Mouse (Mus musculus) midbrain, postnatal 0 days (tissue): ENCODE measurements at regions not wholly inside any gene's neighbourhood (a gene's known extent, or its start where the extent isn't known, plus 50 kb on each side); places are given as distances from the start of the nearest gene placed in this dataset.
A peak's percentile ranks its signal among the peaks of the same experiment; 100 is the strongest.

Experiments
- ATAC-seq: fragments of 200-750 bp; cut with Nextera tagmentation; 2 replicates; pipeline ENCODE4 v1.8.0; 2017; ENCODE audit warnings: moderate number of reproducible peaks, mild to moderate bottlenecking, moderate TSS enrichment, moderate library complexity; ENCODE audit not compliant: low FRiP score
- DNase-seq: peaks from one replicate; pipeline ENCODE4 v3.0.0-alpha.2; 2015; ENCODE audit warnings: low spot score
- H3K27ac ChIP-seq: fragments of 300-500 bp; sonication (generic); 2 replicates; pipeline ENCODE4 v1.5.1; 2014; ENCODE audit warnings: low read depth, mild to moderate bottlenecking, low read length, mixed read lengths
- H3K27me3 ChIP-seq: fragments of 300-500 bp; sonication (generic); 2 replicates; pipeline ENCODE4 v1.6.1; 2014; ENCODE audit warnings: low read length, control low read depth, mixed read lengths; ENCODE audit not compliant: insufficient read depth
- H3K36me3 ChIP-seq: fragments of 300-500 bp; sonication (generic); 2 replicates; pipeline ENCODE4 v1.6.1; 2014; ENCODE audit warnings: low read length, control low read depth, mixed read lengths; ENCODE audit not compliant: insufficient read depth
- H3K4me1 ChIP-seq: fragments of 300-500 bp; sonication (generic); 2 replicates; pipeline ENCODE4 v1.6.1; 2014; ENCODE audit warnings: mild to moderate bottlenecking, control low read depth, antibody characterized with exemption, low read length, mixed read lengths; ENCODE audit not compliant: insufficient read depth
- H3K4me2 ChIP-seq: fragments of 300-500 bp; sonication (generic); 2 replicates; pipeline ENCODE4 v1.6.1; 2014; ENCODE audit warnings: low read depth, mild to moderate bottlenecking, low read length, mixed read lengths; ENCODE audit not compliant: poor library complexity, severe bottlenecking
- H3K4me3 ChIP-seq: fragments of 300-500 bp; sonication (generic); 2 replicates; pipeline ENCODE4 v1.5.1; 2014; ENCODE audit warnings: low read depth, mild to moderate bottlenecking, low read length, moderate library complexity
- H3K9ac ChIP-seq: fragments of 300-500 bp; sonication (generic); replicated peaks from 2 replicates; pipeline ENCODE4 v1.6.1; 2014; ENCODE audit warnings: mild to moderate bottlenecking, low read length, moderate library complexity, mixed read lengths; ENCODE audit not compliant: poor library complexity, severe bottlenecking
- H3K9me3 ChIP-seq: fragments of 300-500 bp; sonication (generic); 2 replicates; pipeline ENCODE4 v1.6.1; 2016; ENCODE audit warnings: low read length, control low read depth
- CTCF ChIP-seq: IDR thresholded peaks from 2 replicates; pipeline ENCODE4 v1.5.1; 2016; ENCODE audit warnings: antibody characterized with exemption, mild to moderate bottlenecking
- WGBS: fragments of 180-500 bp; shearing (Covaris S2); extraction: QIAGEN DNeasy Blood & Tissue Kit; methylation state at CpG from one replicate; pipeline ENCODE4 v1.1.7; 2014; 5-methylcytosine and 5-hydroxymethylcytosine counted together

DNA sequence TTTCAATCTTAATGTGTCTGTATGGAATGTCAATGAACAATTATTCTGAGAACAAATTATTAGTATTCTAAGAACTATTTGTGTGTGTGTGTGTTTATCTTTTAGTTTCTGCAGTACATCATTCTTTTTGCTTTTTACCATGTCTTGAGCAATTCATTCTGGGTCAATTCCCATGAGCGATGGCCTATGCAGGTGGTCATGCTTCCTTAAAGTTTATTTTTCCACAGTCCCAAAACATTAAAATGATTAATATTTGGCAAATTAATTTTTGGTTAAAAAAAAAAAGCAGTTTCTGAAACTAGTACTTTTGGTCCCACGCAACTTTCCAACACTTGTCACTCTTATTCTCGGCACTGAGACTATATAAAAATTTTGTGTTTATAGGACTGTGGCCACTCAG lies 416.8 kb upstream of the Rgmb start:
- no peaks in the 10 kb centered on the region for H3K4me1 ChIP-seq
- TF ChIP-seq CTCF, result no peak
- H3K9ac ChIP-seq, result no peak overlapping the region
- DNase-seq (no peak), ATAC-seq (no peak)
- H3K9me3 ChIP-seq, result no peaks in the 10 kb centered on the region
- no peak overlapping the region for H3K4me3 ChIP-seq
- no peaks in the 10 kb centered on the region for H3K36me3 ChIP-seq
- no peaks in the 10 kb centered on the region for H3K27me3 ChIP-seq
- H3K4me2 ChIP-seq, result no peak overlapping the region
- WGBS, result 96% methylated on average over 3 of the region's 3 CpGs
- no peak overlapping the region for H3K27ac ChIP-seq

GRCm38 (mm10) chr17:16221253-16221652 lies 390.4 kb upstream of the Rgmb start:
- no peak overlapping the region for H3K4me2 ChIP-seq
- no peaks in the 10 kb centered on the region for H3K27me3 ChIP-seq
- no peak overlapping the region for H3K4me3 ChIP-seq
- no peak for ATAC-seq
- 80% methylated on average over 2 of the region's 2 CpGs for WGBS
- H3K27ac ChIP-seq, result no peak overlapping the region
- H3K36me3 ChIP-seq, result no peaks in the 10 kb centered on the region
- H3K4me1 ChIP-seq, result no peaks in the 10 kb centered on the region
- peak; percentile 24 for TF ChIP-seq CTCF
- DNase-seq, result no peak
- no peak overlapping the region for H3K9ac ChIP-seq
- H3K9me3 ChIP-seq, result no peaks in the 10 kb centered on the region

- no peak for ATAC-seq
- 85% methylated on average over 13 of the region's 13 CpGs for WGBS
These were observed 389.1 kb upstream of the Rgmb start for GRCm38 (mm10) chr17:16219675-16220566.

DNA sequence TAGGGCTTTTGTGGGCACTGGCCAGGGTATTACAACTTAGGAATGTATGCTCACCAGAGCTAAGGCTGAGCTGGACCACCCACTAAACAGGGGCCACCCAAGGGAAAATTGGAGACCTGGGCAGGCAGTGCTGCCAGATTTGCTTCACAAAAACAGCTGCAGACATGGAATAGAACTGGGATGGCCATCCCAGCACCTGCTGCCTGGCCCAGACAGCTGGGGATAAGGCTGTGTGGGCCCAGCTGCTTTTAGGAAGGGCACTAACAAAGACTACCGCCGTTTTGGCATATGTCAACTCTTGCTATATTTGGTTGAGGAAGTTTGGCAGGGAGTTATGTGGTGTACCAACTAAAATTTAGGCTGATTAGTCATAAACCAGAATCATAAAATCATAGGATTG lies 387.8 kb upstream of the Rgmb start:
- H3K36me3 ChIP-seq, result no peaks in the 10 kb centered on the region
- no peak overlapping the region for H3K27ac ChIP-seq
- TF ChIP-seq CTCF, result no peak
- no peak overlapping the region for H3K4me3 ChIP-seq
- no peaks in the 10 kb centered on the region for H3K27me3 ChIP-seq
- ATAC-seq (no peak), DNase-seq (peak; percentile 3)
- H3K4me2 ChIP-seq, result no peak overlapping the region
- H3K4me1 ChIP-seq, result no peaks in the 10 kb centered on the region
- 49% methylated on average over 2 of the region's 2 CpGs for WGBS
- no peaks in the 10 kb centered on the region for H3K9me3 ChIP-seq
- no peak overlapping the region for H3K9ac ChIP-seq

More at GRCm38 (mm10) chr17:16219675-16220566, 389.1 kb upstream of the Rgmb start:
- Histone ChIP-seq H3K9ac (no peak overlapping the region), H3K36me3 (no peaks in the 10 kb centered on the region), H3K27ac (no peak overlapping the region), H3K4me2 (no peak overlapping the region), H3K9me3 (no peaks in the 10 kb centered on the region), H3K4me3 (no peak overlapping the region), H3K27me3 (no peaks in the 10 kb centered on the region), H3K4me1 (no peaks in the 10 kb centered on the region)
- no peak for DNase-seq
- no peak for TF ChIP-seq CTCF

- no peak for TF ChIP-seq CTCF
- Histone ChIP-seq H3K36me3 (no peaks in the 10 kb centered on the region), H3K27ac (no peak overlapping the region), H3K9ac (no peak overlapping the region), H3K4me3 (no peak overlapping the region), H3K27me3 (no peaks in the 10 kb centered on the region), H3K4me1 (no peaks in the 10 kb centered on the region), H3K4me2 (no peak overlapping the region), H3K9me3 (no peaks in the 10 kb centered on the region)
- ATAC-seq (no peak), DNase-seq (no peak)
- 85% methylated on average over 2 of the region's 2 CpGs for WGBS
These were observed 386.0 kb upstream of the Rgmb start for GRCm38 (mm10) chr17:16216796-16217195.

DNA sequence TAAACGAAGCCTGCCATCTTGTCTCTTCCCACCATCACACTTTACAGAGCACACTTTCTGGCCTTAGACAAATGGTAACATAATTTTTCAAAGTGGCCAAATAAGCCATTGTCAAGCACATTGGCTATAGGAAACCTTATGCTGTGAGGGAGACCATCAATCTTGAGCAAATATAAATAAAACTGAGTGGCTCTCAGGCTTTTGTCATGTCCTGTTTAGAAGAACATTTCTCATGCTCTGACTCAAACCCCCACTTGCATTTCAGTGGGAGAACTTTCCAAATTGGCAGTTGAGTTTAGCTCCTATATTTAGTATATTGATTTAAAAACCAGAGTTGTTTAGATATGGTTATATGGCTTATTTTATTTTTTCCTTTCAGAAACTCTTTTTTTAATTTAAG lies 362.8 kb upstream of the Rgmb start:
- ATAC-seq, result no peak
- 95% methylated on average over 1 of the region's 1 CpGs for WGBS
- TF ChIP-seq CTCF, result no peak

More for the DNA sequence above, 362.8 kb upstream of the Rgmb start:
- Histone ChIP-seq H3K27ac (no peak overlapping the region), H3K4me1 (no peaks in the 10 kb centered on the region), H3K36me3 (no peaks in the 10 kb centered on the region), H3K9me3 (no peaks in the 10 kb centered on the region), H3K4me3 (no peak overlapping the region), H3K9ac (no peak overlapping the region), H3K27me3 (no peaks in the 10 kb centered on the region), H3K4me2 (no peak overlapping the region)
- DNase-seq, result no peak
